Mouse (Mus musculus) MEL (cell line): ENCODE measurements at regions not wholly inside any gene's neighbourhood (a gene's known extent, or its start where the extent isn't known, plus 50 kb on each side); places are given as distances from the start of the nearest gene placed in this dataset.

Experiments used
- DNase-seq: peaks from one replicate; pipeline ENCODE4 v3.0.0; 2011; ENCODE audit warnings: low read depth, low spot score
- H3K27ac ChIP-seq: 2 replicates; pipeline ENCODE4 v1.5.1; 2012; ENCODE audit warnings: low read depth, mild to moderate bottlenecking, control low read depth, low read length, moderate library complexity; ENCODE audit not compliant: control insufficient read depth
- H3K27me3 ChIP-seq, 2 experiments: fragments of 150-350 bp in 1 of 2; sonication (generic) in 1 of 2; 2 replicates each; pipeline ENCODE4 v1.6.1; 2012; ENCODE audit warnings: low read length in 2 of 2, mild to moderate bottlenecking in 2 of 2, improper control_type of control experiment in 1 of 2, moderate library complexity in 1 of 2; ENCODE audit not compliant: insufficient read depth in 2 of 2, control insufficient read depth in 1 of 2
- H3K36me3 ChIP-seq, 2 experiments: 2 replicates each; pipeline ENCODE4 v1.6.1; 2012 to 2014; ENCODE audit warnings: low read length in 2 of 2, improper control_type of control experiment in 1 of 2, inconsistent platforms in 1 of 2, mild to moderate bottlenecking in 1 of 2; ENCODE audit not compliant: insufficient read depth in 2 of 2, control insufficient read depth in 1 of 2
- H3K4me1 ChIP-seq, 2 experiments: fragments of 150-350 bp in 1 of 2; sonication (generic) in 1 of 2; 2 replicates each; pipeline ENCODE4 v1.6.1; 2012; ENCODE audit warnings: low read length in 2 of 2, improper control_type of control experiment in 1 of 2, mild to moderate bottlenecking in 1 of 2; ENCODE audit not compliant: insufficient read depth in 2 of 2, control insufficient read depth in 1 of 2
- H3K4me3 ChIP-seq, 2 experiments: fragments of 150-350 bp in 1 of 2; sonication (generic) in 1 of 2; 2 replicates each; pipeline ENCODE4 v1.5.1; 2012; ENCODE audit warnings: low read depth in 2 of 2, low read length in 2 of 2, mild to moderate bottlenecking in 2 of 2, moderate library complexity in 2 of 2, control low read depth in 1 of 2, improper control_type of control experiment in 1 of 2; ENCODE audit not compliant: control insufficient read depth in 1 of 2, insufficient read depth in 1 of 2
- H3K79me2 ChIP-seq: 2 replicates; pipeline ENCODE4 v1.6.1; 2012; ENCODE audit warnings: mild to moderate bottlenecking, low read length, moderate library complexity; ENCODE audit not compliant: control insufficient read depth, poor library complexity, insufficient read depth
- H3K9ac ChIP-seq: 2 replicates; pipeline ENCODE4 v1.6.1; 2012; ENCODE audit warnings: low read depth, mild to moderate bottlenecking, control low read depth, low read length, moderate library complexity; ENCODE audit not compliant: control insufficient read depth, poor library complexity, severe bottlenecking
- H3K9me3 ChIP-seq: fragments of 150-350 bp; sonication (generic); replicated peaks from 2 replicates; pipeline ENCODE4 v1.6.1; 2012; ENCODE audit warnings: mild to moderate bottlenecking, low read length, improper control_type of control experiment, moderate library complexity; ENCODE audit not compliant: insufficient read depth
- CHD2 ChIP-seq: IDR thresholded peaks from 2 replicates; pipeline ENCODE4 v1.6.1; 2011; ENCODE audit warnings: low read length, improper control_type of control experiment
- E2F4 ChIP-seq: IDR thresholded peaks from 2 replicates; pipeline ENCODE4 v1.6.1; 2011; ENCODE audit warnings: low read depth, low read length, improper control_type of control experiment, borderline replicate concordance
- ETS1 ChIP-seq: IDR thresholded peaks from 2 replicates; pipeline ENCODE4 v1.6.1; 2012; ENCODE audit warnings: low read depth, mild to moderate bottlenecking, inconsistent platforms, low read length, improper control_type of control experiment, moderate library complexity
- GATA1 ChIP-seq: IDR thresholded peaks from 2 replicates; pipeline ENCODE4 v1.6.1; 2011; ENCODE audit warnings: low read depth, low read length, improper control_type of control experiment
- JUND ChIP-seq: IDR thresholded peaks from 2 replicates; pipeline ENCODE4 v1.6.1; 2011; ENCODE audit warnings: low read depth, mild to moderate bottlenecking, improper control_type of control experiment, low read length
- KAT2A ChIP-seq: conservative IDR thresholded peaks from 2 replicates; pipeline ENCODE4 v1.6.1; 2012; ENCODE audit warnings: low read depth, low read length, improper control_type of control experiment, inconsistent platforms
- MAFK ChIP-seq: IDR thresholded peaks from 2 replicates; pipeline ENCODE4 v1.6.1; 2011; ENCODE audit warnings: low read depth, mild to moderate bottlenecking, low read length, improper control_type of control experiment, borderline replicate concordance
- MAX ChIP-seq: IDR thresholded peaks from 2 replicates; pipeline ENCODE4 v1.6.1; 2011; ENCODE audit warnings: low read length, improper control_type of control experiment
- MAZ ChIP-seq: IDR thresholded peaks from 2 replicates; pipeline ENCODE4 v1.6.1; 2012; ENCODE audit warnings: low read depth, mild to moderate bottlenecking, inconsistent platforms, low read length, improper control_type of control experiment
- MEF2A ChIP-seq: IDR thresholded peaks from 2 replicates; pipeline ENCODE4 v1.6.1; 2014; ENCODE audit warnings: low read depth, mild to moderate bottlenecking, inconsistent platforms, low read length, improper control_type of control experiment; ENCODE audit not compliant: poor library complexity, insufficient replicate concordance, severe bottlenecking; ENCODE audit errors: extremely low read depth
- NELFE ChIP-seq: IDR thresholded peaks from 2 replicates; pipeline ENCODE4 v1.6.1; 2011; ENCODE audit warnings: low read depth, low read length, improper control_type of control experiment
- NRF1 ChIP-seq: IDR thresholded peaks from 2 replicates; pipeline ENCODE4 v1.6.1; 2014; ENCODE audit warnings: low read depth, mild to moderate bottlenecking, inconsistent platforms, low read length, improper control_type of control experiment, moderate library complexity; ENCODE audit not compliant: poor library complexity, insufficient read depth, severe bottlenecking
- POLR2A ChIP-seq, 2 experiments: IDR thresholded peaks; 2 replicates each; pipeline ENCODE4 v1.6.1; 2011 to 2012; ENCODE audit warnings: low read length in 2 of 2, mild to moderate bottlenecking in 2 of 2, control low read depth in 1 of 2, improper control_type of control experiment in 1 of 2, low read depth in 1 of 2, moderate library complexity in 1 of 2; ENCODE audit not compliant: control insufficient read depth in 1 of 2, insufficient read depth in 1 of 2, poor library complexity in 1 of 2
- POLR2AphosphoS2 ChIP-seq: IDR thresholded peaks from 2 replicates; pipeline ENCODE4 v1.6.1; 2011; ENCODE audit warnings: low read length, improper control_type of control experiment
- RAD21 ChIP-seq: IDR thresholded peaks from 2 replicates; pipeline ENCODE4 v1.6.1; 2011; ENCODE audit warnings: mild to moderate bottlenecking, low read depth, low read length, improper control_type of control experiment
- RCOR1 ChIP-seq: IDR thresholded peaks from 2 replicates; pipeline ENCODE4 v1.6.1; 2012; ENCODE audit warnings: low read depth, mild to moderate bottlenecking, inconsistent platforms, low read length, improper control_type of control experiment
- SIN3A ChIP-seq: IDR thresholded peaks from 2 replicates; pipeline ENCODE4 v1.6.1; 2012; ENCODE audit warnings: low read length, improper control_type of control experiment, inconsistent platforms
- TAL1 ChIP-seq: IDR thresholded peaks from 2 replicates; pipeline ENCODE4 v1.6.1; 2012; ENCODE audit warnings: mild to moderate bottlenecking, inconsistent platforms, low read length, moderate library complexity, mixed read lengths
- TCF12 ChIP-seq: IDR thresholded peaks from 2 replicates; pipeline ENCODE4 v1.6.1; 2014; ENCODE audit warnings: low read depth, mild to moderate bottlenecking, inconsistent platforms, low read length, improper control_type of control experiment, moderate library complexity
- UBTF ChIP-seq: IDR thresholded peaks from 2 replicates; pipeline ENCODE4 v1.6.1; 2012; ENCODE audit warnings: low read depth, mild to moderate bottlenecking, inconsistent platforms, low read length, improper control_type of control experiment, moderate library complexity, borderline replicate concordance; ENCODE audit not compliant: insufficient read depth
- USF2 ChIP-seq, 2 experiments: IDR thresholded peaks; 2 replicates each; pipeline ENCODE4 v1.6.1; 2011 to 2012; ENCODE audit warnings: improper control_type of control experiment in 2 of 2, low read length in 2 of 2, borderline replicate concordance in 1 of 2, inconsistent platforms in 1 of 2, low read depth in 1 of 2, mild to moderate bottlenecking in 1 of 2; ENCODE audit not compliant: insufficient read depth in 1 of 2
- ZKSCAN1 ChIP-seq: IDR thresholded peaks from 2 replicates; pipeline ENCODE4 v1.6.1; 2012; ENCODE audit warnings: low read depth, mild to moderate bottlenecking, inconsistent platforms, low read length, improper control_type of control experiment, moderate library complexity
- ZNF384 ChIP-seq: IDR thresholded peaks from 2 replicates; pipeline ENCODE4 v1.6.1; 2012; ENCODE audit warnings: low read depth, mild to moderate bottlenecking, inconsistent platforms, low read length, improper control_type of control experiment

GRCm38 (mm10) chr14:71491201-71491600 lies 891.6 kb upstream of the Fam160b2 start:
- no peak overlapping the region for H3K9ac ChIP-seq
- H3K4me1 ChIP-seq: no peaks in the 10 kb centered on the region
- no peak for DNase-seq
- no peaks in the 10 kb centered on the region for H3K36me3 ChIP-seq
- H3K79me2 ChIP-seq: no peaks in the 10 kb centered on the region
- no peak for TF ChIP-seq SIN3A
- TF ChIP-seq NRF1: no peak
- no peak for TF ChIP-seq MAZ
- no peak for TF ChIP-seq ZNF384
- no peak for TF ChIP-seq NELFE
- no peak for TF ChIP-seq USF2 (IDR thresholded peaks at IDR 0.05; ENCODE audit: borderline replicate concordance in 1 of 2, insufficient read depth in 1 of 2, low read depth in 1 of 2, low read length in 2 of 2)
- TF ChIP-seq RCOR1: no peak
- no peak for TF ChIP-seq CHD2
- TF ChIP-seq, all 39 proteins: peak for 0
- no peak overlapping the region for H3K4me3 ChIP-seq
- no peak overlapping the region for H3K27ac ChIP-seq
- no peaks in the 10 kb centered on the region for H3K9me3 ChIP-seq
- no peaks in the 10 kb centered on the region for H3K27me3 ChIP-seq

- Histone ChIP-seq H3K27ac (no peak overlapping the region), H3K4me1 (no peaks in the 10 kb centered on the region), H3K4me3 (no peak overlapping the region), H3K9me3 (no peaks in the 10 kb centered on the region), H3K36me3 (no peaks in the 10 kb centered on the region), H3K9ac (no peak overlapping the region), H3K79me2 (no peaks in the 10 kb centered on the region), H3K27me3 (no peaks in the 10 kb centered on the region)
- no peak for TF ChIP-seq POLR2A (IDR thresholded peaks at IDR 0.05; ENCODE audit: control insufficient read depth in 1 of 2, insufficient read depth in 1 of 2, low read depth in 1 of 2, low read length in 2 of 2, poor library complexity in 1 of 2)
- TF ChIP-seq NELFE: no peak
- TF ChIP-seq ZKSCAN1: no peak
- TF ChIP-seq MAFK: no peak
- TF ChIP-seq E2F4: no peak
- TF ChIP-seq MEF2A: no peak
- TF ChIP-seq GATA1: no peak
- TF ChIP-seq TAL1: no peak
- no peak for TF ChIP-seq TCF12
- no peak for TF ChIP-seq USF2 (IDR thresholded peaks at IDR 0.05; ENCODE audit: borderline replicate concordance in 1 of 2, insufficient read depth in 1 of 2, low read depth in 1 of 2, low read length in 2 of 2)
- no peak for TF ChIP-seq KAT2A
- no peak for TF ChIP-seq POLR2AphosphoS2
- no peak for TF ChIP-seq JUND
- no peak for TF ChIP-seq ETS1
- no peak for TF ChIP-seq UBTF
- TF ChIP-seq RAD21: no peak
- no peak for TF ChIP-seq MAX
- TF ChIP-seq ZNF384: no peak
- DNase-seq: no peak
Observed at GRCm38 (mm10) chr14:71486176-71486970, 886.7 kb upstream of the Fam160b2 start.
